Mouse (Mus musculus): ENCODE measurements around the gene Fndc5. TPM values are rescaled to one million over a fixed set of nuclear protein-coding genes. Genes with fewer than 3 reads are reported as not detected.

The Fndc5 gene
- polyA plus RNA-seq, 1 experiment from 2014 or later, result 1.4 TPM

DNA sequence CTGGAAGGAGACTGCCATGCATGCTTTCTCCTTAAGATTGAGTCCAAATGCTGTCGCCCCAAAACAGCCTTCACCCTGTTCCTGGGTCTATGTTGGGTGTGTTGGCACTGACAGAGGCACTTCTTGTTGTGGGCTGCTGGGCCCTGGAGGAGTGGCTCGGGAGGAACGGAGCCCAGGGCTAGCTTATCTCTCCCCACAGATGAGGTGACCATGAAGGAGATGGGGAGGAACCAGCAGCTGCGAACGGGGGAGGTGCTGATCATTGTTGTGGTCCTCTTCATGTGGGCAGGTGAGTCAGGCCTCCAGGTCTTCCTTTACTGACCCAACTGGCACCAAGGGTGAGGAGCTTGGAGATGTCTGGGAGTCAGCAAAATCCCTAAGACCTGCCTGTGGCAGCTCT is 2.8 kb downstream of the Fndc5 start:
- H3K9ac ChIP-seq (replicated peaks; ENCODE audit: low read depth, low read length), result no peak overlapping the region
- peak; percentile 12; the same call in 1 of the 2 replicates for ATAC-seq (ENCODE audit: insufficient number of reproducible peaks, insufficient read depth, low FRiP score, low read depth)
- H3K9me3 ChIP-seq (ENCODE audit: control insufficient read depth, low read depth, low read length), result no peaks in the 10 kb centered on the region
- 85% methylated on average over 5 of the region's 5 CpGs for WGBS
- no peaks in the 10 kb centered on the region for H3K36me3 ChIP-seq (ENCODE audit: control insufficient read depth, insufficient read depth, low read length)
- peaks cover 5% of the 10 kb centered on the region; the same call in 1 of the 2 replicates for H3K27me3 ChIP-seq (ENCODE audit: control insufficient read depth, insufficient read depth, low read length)
- H3K4me2 ChIP-seq (replicated peaks; ENCODE audit: low read depth, low read length), result no peak overlapping the region
- H3K4me3 ChIP-seq (ENCODE audit: low read depth, low read length), result no peak overlapping the region
- H3K4me1 ChIP-seq (ENCODE audit: control insufficient read depth, insufficient read depth, low read length), result 0 out of 2 replicates have a peak, but pooled peaks cover 8% of the 10 kb centered on the region
- H3K27ac ChIP-seq (ENCODE audit: low read length), result no peak overlapping the region

DNA sequence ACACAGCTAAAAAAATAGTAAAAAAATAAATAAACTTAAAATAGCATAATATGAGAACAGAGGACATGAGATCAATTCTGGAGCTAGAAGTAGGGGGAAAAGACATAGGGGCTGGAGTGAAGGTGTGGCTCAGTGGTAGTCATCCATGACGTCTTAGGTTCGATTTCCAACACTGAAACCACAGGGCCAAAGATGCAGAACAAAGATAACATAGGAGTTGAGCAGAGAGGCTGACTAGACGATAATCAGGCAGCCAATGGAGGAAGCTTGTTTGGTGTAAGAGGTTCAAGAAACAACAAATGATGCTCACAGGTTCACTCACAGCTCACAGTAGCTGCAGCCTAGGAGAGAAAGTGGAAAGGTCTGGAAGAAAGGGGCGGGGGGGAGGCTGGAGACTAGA is 4.0 kb downstream of the Fndc5 start:
- no peak for ATAC-seq (ENCODE audit: insufficient number of reproducible peaks, insufficient read depth, low FRiP score, low read depth)

DNA sequence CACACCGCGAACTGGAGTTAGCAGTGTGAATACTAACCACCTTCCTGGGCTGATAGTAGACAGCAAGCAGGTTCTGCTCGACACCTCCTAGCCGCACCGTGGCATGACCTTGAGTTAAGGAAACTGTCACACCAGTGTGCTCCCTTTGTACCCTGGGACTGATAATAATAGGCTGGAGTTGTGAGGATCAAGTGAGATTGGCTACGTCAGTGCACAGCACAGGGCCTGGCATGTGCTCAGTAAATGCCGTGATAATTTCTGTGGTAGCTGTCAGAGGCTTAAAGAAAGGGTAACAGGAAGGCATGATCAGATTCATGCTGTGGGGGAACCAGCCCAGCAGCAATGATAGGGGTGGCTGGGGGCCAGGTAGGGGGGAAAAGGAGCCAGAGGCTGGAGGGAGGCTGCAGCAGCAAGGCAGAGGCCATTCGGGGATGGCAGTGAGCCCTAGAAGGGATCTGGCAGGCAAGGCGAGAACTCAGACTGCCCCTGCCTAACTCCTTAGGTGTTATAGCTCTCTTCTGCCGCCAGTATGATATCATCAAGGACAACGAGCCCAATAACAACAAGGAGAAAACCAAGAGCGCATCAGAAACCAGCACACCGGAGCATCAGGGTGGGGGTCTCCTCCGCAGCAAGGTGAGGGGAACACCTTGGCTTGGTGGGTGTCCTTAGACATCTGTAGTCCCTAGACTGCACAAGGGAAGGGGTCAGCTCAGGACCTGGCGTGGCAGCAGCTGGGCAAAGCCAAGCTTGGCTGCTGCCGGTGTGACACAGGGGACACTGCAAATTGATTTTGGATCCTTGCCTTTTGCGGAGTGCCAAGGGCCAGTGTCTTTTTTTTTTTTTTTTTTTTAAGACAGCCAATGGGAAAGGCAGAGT is 5.0 kb downstream of the Fndc5 start:
- no peak for ATAC-seq (ENCODE audit: insufficient number of reproducible peaks, insufficient read depth, low FRiP score, low read depth)
- Histone ChIP-seq H3K4me3 (ENCODE audit: low read depth, low read length) (no peak overlapping the region), H3K4me1 (ENCODE audit: control insufficient read depth, insufficient read depth, low read length) (0 out of 2 replicates have a peak, but pooled peaks cover 12% of the 10 kb centered on the region), H3K27ac (ENCODE audit: low read length) (no peak overlapping the region), H3K9ac (replicated peaks; ENCODE audit: low read depth, low read length) (no peak overlapping the region), H3K36me3 (ENCODE audit: control insufficient read depth, insufficient read depth, low read length) (no peaks in the 10 kb centered on the region), H3K9me3 (ENCODE audit: control insufficient read depth, low read depth, low read length) (no peaks in the 10 kb centered on the region), H3K27me3 (ENCODE audit: control insufficient read depth, insufficient read depth, low read length) (peaks cover 3% of the 10 kb centered on the region; the same call in 1 of the 2 replicates), H3K4me2 (replicated peaks; ENCODE audit: low read depth, low read length) (no peak overlapping the region)
- 77% methylated on average over 17 of the region's 17 CpGs for WGBS

More for the DNA sequence above, 4.0 kb downstream of the Fndc5 start:
- no peak overlapping the region for H3K4me2 ChIP-seq (replicated peaks; ENCODE audit: low read depth, low read length)
- H3K27ac ChIP-seq (ENCODE audit: low read length), result no peak overlapping the region
- no peak overlapping the region for H3K9ac ChIP-seq (replicated peaks; ENCODE audit: low read depth, low read length)
- 82% methylated on average over 4 of the region's 4 CpGs for WGBS
- peaks cover 3% of the 10 kb centered on the region; the same call in 1 of the 2 replicates for H3K27me3 ChIP-seq (ENCODE audit: control insufficient read depth, insufficient read depth, low read length)
- no peaks in the 10 kb centered on the region for H3K36me3 ChIP-seq (ENCODE audit: control insufficient read depth, insufficient read depth, low read length)
- H3K9me3 ChIP-seq (ENCODE audit: control insufficient read depth, low read depth, low read length), result no peaks in the 10 kb centered on the region
- no peak overlapping the region for H3K4me3 ChIP-seq (ENCODE audit: low read depth, low read length)
- 0 out of 2 replicates have a peak, but pooled peaks cover 12% of the 10 kb centered on the region for H3K4me1 ChIP-seq (ENCODE audit: control insufficient read depth, insufficient read depth, low read length)

DNA sequence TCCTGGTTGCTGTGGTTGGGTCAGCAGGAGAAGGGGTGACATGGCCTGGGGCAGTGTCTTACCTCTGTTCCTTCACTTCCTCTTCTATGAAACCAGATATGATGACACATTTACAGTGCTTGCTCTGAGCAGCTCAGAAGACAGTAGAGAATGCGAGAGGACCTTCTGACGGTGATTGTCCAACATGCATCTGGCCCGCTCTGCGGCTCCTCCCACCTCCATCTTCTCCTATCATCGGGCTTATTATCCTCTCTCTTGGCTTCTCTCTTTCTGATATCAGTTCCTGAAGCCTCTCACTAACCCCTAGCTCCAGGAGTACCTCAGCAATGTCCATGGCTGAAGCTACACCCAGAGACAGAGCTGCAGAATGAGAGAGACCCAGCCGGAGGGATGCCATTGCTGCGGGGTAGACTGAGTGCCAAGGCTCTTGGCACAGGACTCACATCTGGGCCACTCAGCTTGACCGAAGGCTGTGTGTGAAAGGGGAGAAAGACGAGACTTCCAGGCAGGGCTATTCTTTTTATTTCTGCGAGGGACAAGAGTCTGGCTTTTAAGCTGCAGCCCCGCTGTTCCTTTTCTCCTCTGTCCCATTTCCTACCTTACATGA is 5.7 kb downstream of the Fndc5 start:
- Histone ChIP-seq H3K36me3 (ENCODE audit: control insufficient read depth, insufficient read depth, low read length) (no peaks in the 10 kb centered on the region), H3K4me1 (ENCODE audit: control insufficient read depth, insufficient read depth, low read length) (0 out of 2 replicates have a peak, but pooled peaks cover 12% of the 10 kb centered on the region), H3K9ac (replicated peaks; ENCODE audit: low read depth, low read length) (no peak overlapping the region), H3K4me2 (replicated peaks; ENCODE audit: low read depth, low read length) (no peak overlapping the region), H3K4me3 (ENCODE audit: low read depth, low read length) (no peak overlapping the region), H3K27ac (ENCODE audit: low read length) (no peak overlapping the region), H3K9me3 (ENCODE audit: control insufficient read depth, low read depth, low read length) (no peaks in the 10 kb centered on the region), H3K27me3 (ENCODE audit: control insufficient read depth, insufficient read depth, low read length) (peaks cover 1% of the 10 kb centered on the region; the same call in 1 of the 2 replicates)
- ATAC-seq (ENCODE audit: insufficient number of reproducible peaks, insufficient read depth, low FRiP score, low read depth), result no peak
- 87% methylated on average over 11 of the region's 11 CpGs for WGBS

DNA sequence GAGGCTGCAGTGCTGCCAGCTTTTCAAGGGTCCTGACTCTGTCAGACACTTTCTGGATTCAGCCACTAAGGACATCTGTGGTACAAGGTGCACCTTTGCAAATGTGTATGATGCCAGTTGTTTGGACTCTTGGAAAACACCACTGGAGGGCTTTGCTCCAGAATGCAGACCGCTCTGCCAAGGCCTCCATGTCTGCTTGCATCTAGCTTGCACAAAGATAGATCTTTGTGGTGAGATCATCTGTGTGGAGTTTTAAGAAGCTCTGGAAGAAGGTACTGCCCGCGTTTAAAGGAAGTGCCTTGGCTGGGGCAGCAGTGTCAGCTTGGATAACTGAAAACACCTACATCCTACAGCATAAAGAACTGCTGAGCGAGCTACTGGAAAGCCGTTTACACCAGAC is 6.7 kb downstream of the Fndc5 start:
- Histone ChIP-seq H3K36me3 (ENCODE audit: control insufficient read depth, insufficient read depth, low read length) (no peaks in the 10 kb centered on the region), H3K4me2 (replicated peaks; ENCODE audit: low read depth, low read length) (no peak overlapping the region), H3K4me1 (ENCODE audit: control insufficient read depth, insufficient read depth, low read length) (0 out of 2 replicates have a peak, but pooled peaks cover 12% of the 10 kb centered on the region), H3K4me3 (ENCODE audit: low read depth, low read length) (no peak overlapping the region), H3K27me3 (ENCODE audit: control insufficient read depth, insufficient read depth, low read length) (no peaks in the 10 kb centered on the region), H3K9ac (replicated peaks; ENCODE audit: low read depth, low read length) (no peak overlapping the region), H3K9me3 (ENCODE audit: control insufficient read depth, low read depth, low read length) (no peaks in the 10 kb centered on the region), H3K27ac (ENCODE audit: low read length) (no peak overlapping the region)
- WGBS, result 86% methylated on average over 5 of the region's 5 CpGs
- no peak for ATAC-seq (ENCODE audit: insufficient number of reproducible peaks, insufficient read depth, low FRiP score, low read depth)

DNA sequence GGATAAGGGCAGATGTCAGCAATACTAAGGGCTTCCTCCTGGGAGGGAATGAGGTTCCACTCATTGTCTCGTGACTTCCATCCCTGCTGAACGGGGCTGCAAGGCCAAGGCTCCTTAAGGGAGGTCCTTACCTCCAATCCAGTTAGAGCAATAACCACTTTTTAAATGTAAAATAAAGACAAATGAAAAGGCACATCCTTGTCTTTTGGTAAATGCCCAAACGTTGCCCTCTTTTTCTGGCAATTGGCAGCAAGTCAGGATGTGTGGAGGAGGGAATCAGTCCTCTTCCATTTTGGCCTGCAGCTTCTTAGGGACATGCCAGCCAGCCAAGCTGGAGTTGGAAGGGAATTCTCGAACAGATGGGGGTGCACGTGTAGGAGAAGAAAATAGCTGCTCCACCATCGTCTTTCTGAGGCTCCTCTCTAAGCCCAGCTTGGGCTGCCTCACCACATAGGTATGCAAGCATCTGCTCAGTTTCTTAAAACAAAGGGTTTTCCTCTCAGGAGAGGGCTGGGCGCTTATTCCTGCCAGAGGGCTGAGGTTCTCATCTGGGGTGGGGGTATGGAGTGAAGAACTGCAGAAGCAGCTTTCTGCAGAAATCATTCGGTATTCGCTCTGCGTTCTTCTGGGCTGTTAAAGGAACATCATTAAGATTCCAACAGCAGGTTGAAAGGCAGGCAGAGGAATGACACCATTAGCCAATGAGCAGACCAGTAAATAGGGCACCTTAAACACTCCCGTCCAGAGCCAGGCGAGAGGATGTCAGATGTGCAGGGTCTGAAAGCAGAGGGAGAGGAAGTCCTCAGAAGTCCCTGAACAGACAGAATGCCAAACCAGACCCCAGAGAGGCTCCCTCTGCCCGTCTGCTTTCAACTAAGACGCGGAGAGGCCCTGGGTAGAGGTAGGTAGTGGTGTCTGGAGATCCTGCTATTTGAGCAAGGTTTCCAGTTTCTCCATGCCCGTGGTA is 7.9 kb downstream of the Fndc5 start:
- Histone ChIP-seq H3K27ac (ENCODE audit: low read length) (peak overlapping the region; percentile 61), H3K9me3 (ENCODE audit: control insufficient read depth, low read depth, low read length) (no peaks in the 10 kb centered on the region), H3K4me2 (replicated peaks; ENCODE audit: low read depth, low read length) (no peak overlapping the region), H3K27me3 (ENCODE audit: control insufficient read depth, insufficient read depth, low read length) (no peaks in the 10 kb centered on the region), H3K4me3 (ENCODE audit: low read depth, low read length) (no peak overlapping the region), H3K4me1 (ENCODE audit: control insufficient read depth, insufficient read depth, low read length) (0 out of 2 replicates have a peak, but pooled peaks cover 12% of the 10 kb centered on the region), H3K36me3 (ENCODE audit: control insufficient read depth, insufficient read depth, low read length) (peaks cover 3% of the 10 kb centered on the region; the same call in 1 of the 2 replicates), H3K9ac (replicated peaks; ENCODE audit: low read depth, low read length) (no peak overlapping the region)
- peak; percentile 73; the same call in 1 of the 2 replicates for ATAC-seq (ENCODE audit: insufficient number of reproducible peaks, insufficient read depth, low FRiP score, low read depth)
- WGBS, result 48% methylated on average over 16 of the region's 16 CpGs

DNA sequence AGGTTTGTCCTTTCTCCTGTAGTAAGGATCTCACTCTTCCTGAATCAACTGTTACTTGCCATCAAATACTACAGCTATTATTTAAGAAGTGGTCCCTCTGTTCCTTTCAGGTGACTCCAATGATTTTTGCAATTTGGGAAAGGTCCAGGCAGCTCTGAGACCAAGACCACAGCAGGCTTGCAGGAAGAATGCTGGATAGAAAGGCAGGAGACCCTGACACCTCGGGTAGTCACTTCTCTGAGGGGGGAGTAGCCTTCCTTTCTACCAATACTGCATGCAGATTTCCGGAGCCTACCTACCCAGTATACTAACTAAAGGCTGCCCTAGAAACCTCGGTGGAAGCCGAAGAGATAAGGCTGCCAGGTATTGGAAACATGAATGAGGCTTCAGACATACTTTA is 8.6 kb downstream of the Fndc5 start:
- Histone ChIP-seq H3K9me3 (ENCODE audit: control insufficient read depth, low read depth, low read length) (no peaks in the 10 kb centered on the region), H3K9ac (replicated peaks; ENCODE audit: low read depth, low read length) (no peak overlapping the region), H3K36me3 (ENCODE audit: control insufficient read depth, insufficient read depth, low read length) (peaks cover 5% of the 10 kb centered on the region), H3K27me3 (ENCODE audit: control insufficient read depth, insufficient read depth, low read length) (no peaks in the 10 kb centered on the region), H3K27ac (ENCODE audit: low read length) (peak overlapping the region; percentile 56), H3K4me3 (ENCODE audit: low read depth, low read length) (no peak overlapping the region), H3K4me2 (replicated peaks; ENCODE audit: low read depth, low read length) (no peak overlapping the region), H3K4me1 (ENCODE audit: control insufficient read depth, insufficient read depth, low read length) (0 out of 2 replicates have a peak, but pooled peaks cover 12% of the 10 kb centered on the region)
- 55% methylated on average over 4 of the region's 4 CpGs for WGBS
- no peak for ATAC-seq (ENCODE audit: insufficient number of reproducible peaks, insufficient read depth, low FRiP score, low read depth)

DNA sequence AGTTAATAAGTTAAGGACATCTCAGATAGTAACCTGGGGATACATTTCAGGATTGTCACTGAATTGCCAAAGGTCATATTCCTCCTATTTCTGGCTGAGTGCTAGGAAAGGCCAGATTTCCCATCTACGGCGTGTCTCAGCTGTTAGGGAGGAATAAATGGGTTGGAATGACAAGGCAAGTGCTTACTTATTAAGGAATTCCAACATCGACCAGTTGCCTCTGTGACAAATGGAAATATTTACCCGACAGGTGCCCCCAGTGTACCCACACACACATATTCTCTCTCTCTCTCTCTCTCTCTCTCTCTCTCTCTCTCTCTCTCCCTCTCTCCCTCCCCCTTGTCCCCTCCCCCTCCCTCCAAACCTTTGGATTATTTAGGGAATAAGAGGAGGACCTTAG is 9.1 kb downstream of the Fndc5 start:
- WGBS, result 45% methylated on average over 4 of the region's 4 CpGs
- H3K4me1 ChIP-seq (ENCODE audit: control insufficient read depth, insufficient read depth, low read length), result 0 out of 2 replicates have a peak, but pooled peaks cover 12% of the 10 kb centered on the region
- no peak overlapping the region for H3K27ac ChIP-seq (ENCODE audit: low read length)
- no peaks in the 10 kb centered on the region for H3K9me3 ChIP-seq (ENCODE audit: control insufficient read depth, low read depth, low read length)
- H3K4me3 ChIP-seq (ENCODE audit: low read depth, low read length), result no peak overlapping the region
- no peak for ATAC-seq (ENCODE audit: insufficient number of reproducible peaks, insufficient read depth, low FRiP score, low read depth)
- no peaks in the 10 kb centered on the region for H3K27me3 ChIP-seq (ENCODE audit: control insufficient read depth, insufficient read depth, low read length)
- H3K9ac ChIP-seq (replicated peaks; ENCODE audit: low read depth, low read length), result no peak overlapping the region
- H3K4me2 ChIP-seq (replicated peaks; ENCODE audit: low read depth, low read length), result no peak overlapping the region
- peaks cover 9% of the 10 kb centered on the region for H3K36me3 ChIP-seq (ENCODE audit: control insufficient read depth, insufficient read depth, low read length)

Measured in stomach, embryonic 14.5 days (tissue).